Mouse (Mus musculus): ENCODE measurements around the gene Myo3a. TPM values are rescaled to one million over a fixed set of nuclear protein-coding genes. Genes with fewer than 3 reads are reported as not detected.
A peak's percentile ranks its signal among the peaks of the same experiment; 100 is the strongest.
"Not testable (repeated sequence)": the region's sequence is repeated elsewhere in the genome, so short reads cannot be mapped to it uniquely, and the experiment has no call there.

The Myo3a gene
- polyA plus RNA-seq, 1 experiment from 2014 or later: not detected

- Histone ChIP-seq H3K4me3 (no peak overlapping the region), H3K27ac (replicated peaks) (no peak overlapping the region), H3K4me1 (replicated peaks) (no peaks in the 10 kb centered on the region), H3K4me2 (no peak overlapping the region), H3K9ac (no peak overlapping the region), H3K36me3 (no peaks in the 10 kb centered on the region), H3K27me3 (no peaks in the 10 kb centered on the region), H3K9me3 (no peaks in the 10 kb centered on the region)
- WGBS: 89% methylated on average over 6 of the region's 6 CpGs
- ATAC-seq (ENCODE audit: low FRiP score, low read depth): no peak
These were observed 321.1 kb downstream of the Myo3a start for GRCm38 (mm10) chr2:22548421-22548820.

GRCm38 (mm10) chr2:22587469-22588169, 360.3 kb downstream of the Myo3a start:
- not testable (repeated sequence) for H3K4me1 ChIP-seq (replicated peaks); H3K27ac ChIP-seq (replicated peaks); H3K9me3 ChIP-seq; H3K4me3 ChIP-seq; H3K36me3 ChIP-seq; H3K4me2 ChIP-seq; H3K27me3 ChIP-seq; H3K9ac ChIP-seq
- WGBS: 89% methylated on average over 14 of the region's 14 CpGs
- ATAC-seq (ENCODE audit: low FRiP score, low read depth): peak; percentile 90

- WGBS: 92% methylated on average over 5 of the region's 5 CpGs
These were observed 360.9 kb downstream of the Myo3a start for GRCm38 (mm10) chr2:22588170-22588541.

GRCm38 (mm10) chr2:22588673-22589381, 361.5 kb downstream of the Myo3a start:
- not testable (repeated sequence) for H3K27me3 ChIP-seq; H3K9ac ChIP-seq; H3K4me2 ChIP-seq; H3K4me1 ChIP-seq (replicated peaks); H3K27ac ChIP-seq (replicated peaks); H3K4me3 ChIP-seq; H3K9me3 ChIP-seq; H3K36me3 ChIP-seq
- 73% methylated on average over 12 of the region's 12 CpGs for WGBS
- peak; percentile 94 for ATAC-seq (ENCODE audit: low FRiP score, low read depth)

More at GRCm38 (mm10) chr2:22588170-22588541, 360.9 kb downstream of the Myo3a start:
- H3K4me2 ChIP-seq; H3K4me3 ChIP-seq; H3K9ac ChIP-seq; H3K9me3 ChIP-seq; H3K27ac ChIP-seq (replicated peaks); H3K36me3 ChIP-seq; H3K27me3 ChIP-seq; H3K4me1 ChIP-seq (replicated peaks): not testable (repeated sequence)
- peak; percentile 53 for ATAC-seq (ENCODE audit: low FRiP score, low read depth)

- H3K27ac ChIP-seq (replicated peaks); H3K27me3 ChIP-seq; H3K4me3 ChIP-seq; H3K4me2 ChIP-seq; H3K9me3 ChIP-seq; H3K36me3 ChIP-seq; H3K4me1 ChIP-seq (replicated peaks); H3K9ac ChIP-seq: not testable (repeated sequence)
- peak; percentile 94 for ATAC-seq (ENCODE audit: low FRiP score, low read depth)
- 91% methylated on average over 16 of the region's 17 CpGs for WGBS
These were observed 362.3 kb downstream of the Myo3a start for GRCm38 (mm10) chr2:22589382-22590205.

- Histone ChIP-seq H3K27me3 (no peaks in the 10 kb centered on the region), H3K27ac (replicated peaks) (no peak overlapping the region), H3K4me1 (replicated peaks) (no peaks in the 10 kb centered on the region), H3K4me2 (no peak overlapping the region), H3K36me3 (no peaks in the 10 kb centered on the region), H3K4me3 (no peak overlapping the region), H3K9me3 (no peaks in the 10 kb centered on the region), H3K9ac (no peak overlapping the region)
- ATAC-seq (ENCODE audit: low FRiP score, low read depth): no peak
These were observed 362.8 kb downstream of the Myo3a start for GRCm38 (mm10) chr2:22590206-22590490.

- no peak overlapping the region for H3K4me3 ChIP-seq
- no peak overlapping the region for H3K4me2 ChIP-seq
- H3K9me3 ChIP-seq: no peaks in the 10 kb centered on the region
- 7% methylated on average over 9 of the region's 9 CpGs for WGBS
- no peak for ATAC-seq (ENCODE audit: low FRiP score, low read depth)
- peaks cover 19% of the 10 kb centered on the region; the same call in 1 of the 2 replicates for H3K27me3 ChIP-seq
- no peak overlapping the region for H3K9ac ChIP-seq
- no peaks in the 10 kb centered on the region for H3K36me3 ChIP-seq
- no peak overlapping the region for H3K27ac ChIP-seq (replicated peaks)
- H3K4me1 ChIP-seq (replicated peaks): peaks cover 35% of the 10 kb centered on the region
These were observed 390.6 kb downstream of the Myo3a start for GRCm38 (mm10) chr2:22617951-22618350.

- peak overlapping the region; percentile 77 for H3K4me2 ChIP-seq
- H3K9me3 ChIP-seq: no peaks in the 10 kb centered on the region
- WGBS: 2% methylated on average over 12 of the region's 12 CpGs
- ATAC-seq (ENCODE audit: low FRiP score, low read depth): no peak
- peaks cover 26% of the 10 kb centered on the region; the same call in 1 of the 2 replicates for H3K27me3 ChIP-seq
- H3K36me3 ChIP-seq: no peaks in the 10 kb centered on the region
- H3K4me3 ChIP-seq: peak overlapping the region; percentile 8; the same call in 1 of the 2 replicates
- peak overlapping the region; percentile 15; the same call in 1 of the 2 replicates for H3K9ac ChIP-seq
- peak overlapping the region; percentile 96 for H3K27ac ChIP-seq (replicated peaks)
- peaks cover 48% of the 10 kb centered on the region for H3K4me1 ChIP-seq (replicated peaks)
These were observed 392.1 kb downstream of the Myo3a start for GRCm38 (mm10) chr2:22619416-22619815.

GRCm38 (mm10) chr2:22620030-22620429, 392.7 kb downstream of the Myo3a start:
- 0 out of 2 replicates have a peak overlapping the region, but pooled peaks have one; percentile 8 for H3K4me3 ChIP-seq
- WGBS: 3% methylated on average over 6 of the region's 6 CpGs
- 0 out of 2 replicates have a peak overlapping the region, but pooled peaks have one; percentile 15 for H3K9ac ChIP-seq

GRCm38 (mm10) chr2:22620534-22620933, 393.2 kb downstream of the Myo3a start:
- Histone ChIP-seq H3K36me3 (no peaks in the 10 kb centered on the region), H3K4me3 (peak overlapping the region; percentile 52; the same call in 1 of the 2 replicates), H3K4me2 (peak overlapping the region; percentile 77), H3K9me3 (no peaks in the 10 kb centered on the region), H3K4me1 (replicated peaks) (peaks cover 48% of the 10 kb centered on the region), H3K27me3 (peaks cover 31% of the 10 kb centered on the region; the same call in 1 of the 2 replicates), H3K27ac (replicated peaks) (peak overlapping the region; percentile 96), H3K9ac (peak overlapping the region; percentile 70; the same call in 1 of the 2 replicates)
- WGBS: 5% methylated on average over 7 of the region's 7 CpGs
- no peak for ATAC-seq (ENCODE audit: low FRiP score, low read depth)

More at GRCm38 (mm10) chr2:22620030-22620429, 392.7 kb downstream of the Myo3a start:
- ATAC-seq (ENCODE audit: low FRiP score, low read depth): no peak
- Histone ChIP-seq H3K27me3 (peaks cover 29% of the 10 kb centered on the region; the same call in 1 of the 2 replicates), H3K4me2 (peak overlapping the region; percentile 77), H3K4me1 (replicated peaks) (peaks cover 48% of the 10 kb centered on the region), H3K36me3 (no peaks in the 10 kb centered on the region), H3K9me3 (no peaks in the 10 kb centered on the region), H3K27ac (replicated peaks) (peak overlapping the region; percentile 96)

- Histone ChIP-seq H3K9ac (peak overlapping the region; percentile 70), H3K4me3 (peak overlapping the region; percentile 52), H3K27ac (replicated peaks) (peak overlapping the region; percentile 96), H3K4me2 (peak overlapping the region; percentile 77), H3K4me1 (replicated peaks) (peaks cover 48% of the 10 kb centered on the region), H3K36me3 (no peaks in the 10 kb centered on the region), H3K27me3 (peaks cover 32% of the 10 kb centered on the region; the same call in 1 of the 2 replicates), H3K9me3 (no peaks in the 10 kb centered on the region)
- ATAC-seq (ENCODE audit: low FRiP score, low read depth): no peak
- WGBS: 4% methylated on average over 20 of the region's 20 CpGs
These were observed 393.9 kb downstream of the Myo3a start for GRCm38 (mm10) chr2:22620978-22621827.

Measured in hindbrain, embryonic 15.5 days (tissue).